Mouse (Mus musculus) heart, embryonic 10.5 days (tissue): ENCODE data around the gene Tsen34. TPM values are rescaled to one million over a fixed set of nuclear protein-coding genes. Genes with fewer than 3 reads are reported as not detected.
"Not testable (repeated sequence)": the region's sequence is repeated elsewhere in the genome, so short reads cannot be mapped to it uniquely, and the experiment has no call there.

Experiments used
- DNase-seq: peaks from one replicate; pipeline ENCODE4 v3.0.0-alpha.2; 2017; ENCODE audit warnings: low spot score
- H3K27ac ChIP-seq: fragments of 300-500 bp; sonication (generic); 2 replicates; pipeline ENCODE4 v1.5.1; 2016; ENCODE audit warnings: mild to moderate bottlenecking
- H3K27me3 ChIP-seq: fragments of 300-500 bp; sonication (generic); 2 replicates; pipeline ENCODE4 v1.6.1; 2016; ENCODE audit warnings: mild to moderate bottlenecking; ENCODE audit not compliant: poor library complexity, insufficient read depth, severe bottlenecking
- H3K36me3 ChIP-seq: fragments of 300-500 bp; sonication (generic); 2 replicates; pipeline ENCODE4 v1.6.1; 2016; ENCODE audit warnings: mild to moderate bottlenecking, moderate library complexity
- H3K4me1 ChIP-seq: fragments of 300-500 bp; sonication (generic); 2 replicates; pipeline ENCODE4 v1.6.1; 2016; ENCODE audit warnings: mild to moderate bottlenecking
- H3K4me3 ChIP-seq: fragments of 300-500 bp; sonication (generic); 2 replicates; pipeline ENCODE4 v1.5.1; 2016; ENCODE audit warnings: mild to moderate bottlenecking, moderate library complexity
- H3K9me3 ChIP-seq: fragments of 300-500 bp; sonication (generic); 2 replicates; pipeline ENCODE4 v1.6.1; 2016; ENCODE audit warnings: mild to moderate bottlenecking, moderate library complexity
- WGBS: fragments of 180-500 bp; shearing (Covaris S2); methylation state at CpG from one replicate; pipeline ENCODE4 v1.1.7; 2016; 5-methylcytosine and 5-hydroxymethylcytosine counted together
- polyA plus RNA-seq: library from polyadenylated mRNA; unstranded; fragments of >200 nt; fragmentation: Nextera tagmentation; extraction: Ambion mirVana; gene quantifications from 2 replicates; pipeline ENCODE4 v1.2.1, GENCODE M21; 2016

The Tsen34 gene
- polyA plus RNA-seq, 1 experiment from 2014 or later, result 268 TPM

GRCm38 (mm10) chr7:3694076-3694948, 1.6 kb downstream of the Tsen34 start:
- Histone ChIP-seq H3K27ac (peak overlapping the region; percentile 94), H3K36me3 (peaks cover 35% of the 10 kb centered on the region), H3K9me3 (no peaks in the 10 kb centered on the region), H3K4me3 (peak overlapping the region; percentile 77), H3K4me1 (peaks cover 21% of the 10 kb centered on the region; the same call in 1 of the 2 replicates), H3K27me3 (no peaks in the 10 kb centered on the region)
- DNase-seq, result peak; percentile 91
- under 1% methylated on average over 54 of the region's 55 CpGs for WGBS

DNA sequence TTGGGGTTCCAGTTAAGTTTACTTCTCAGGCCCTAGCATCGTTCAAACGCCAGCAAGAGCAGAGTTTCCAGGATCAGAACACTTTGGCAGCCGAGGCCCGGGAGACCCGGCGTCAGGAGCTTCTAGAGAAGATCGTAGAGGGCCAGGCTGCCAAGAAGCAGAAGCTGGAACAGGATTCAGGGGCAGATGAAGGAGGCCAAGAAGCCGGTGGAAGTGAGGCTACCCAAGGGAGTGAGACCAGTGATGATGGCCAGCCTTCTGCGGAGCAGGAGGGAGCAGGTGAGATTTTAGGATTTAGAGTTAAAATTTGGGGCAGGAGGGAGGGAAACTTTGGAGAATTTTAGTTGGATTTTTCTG, 2.3 kb downstream of the Tsen34 start:
- Histone ChIP-seq H3K4me3 (peak overlapping the region; percentile 77), H3K36me3 (peaks cover 40% of the 10 kb centered on the region), H3K27ac (peak overlapping the region; percentile 94), H3K4me1 (peaks cover 21% of the 10 kb centered on the region; the same call in 1 of the 2 replicates)
- H3K9me3 ChIP-seq, H3K27me3 ChIP-seq, DNase-seq: not testable (repeated sequence)
- WGBS, result 6% methylated on average over 9 of the region's 9 CpGs

DNA sequence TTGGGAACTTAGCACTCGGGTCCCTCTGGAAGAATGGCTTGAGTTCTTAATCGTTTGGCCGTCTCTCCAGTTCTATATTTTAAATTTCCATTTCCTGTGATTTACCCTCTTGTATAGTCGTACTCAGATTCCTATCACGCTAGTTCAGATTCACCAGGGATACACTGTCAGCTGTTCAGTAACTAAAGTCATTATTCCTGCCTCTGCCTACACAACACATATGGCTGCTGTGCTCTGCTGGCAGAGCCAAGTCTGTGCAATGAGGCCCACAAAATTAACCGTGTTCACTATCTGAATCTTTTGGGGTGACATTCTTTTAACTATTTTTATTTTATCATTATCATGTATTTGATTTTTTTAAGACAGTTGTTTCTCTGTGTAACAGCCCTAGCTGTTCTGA, 5.8 kb downstream of the Tsen34 start:
- peaks cover 56% of the 10 kb centered on the region for H3K36me3 ChIP-seq
- 94% methylated on average over 6 of the region's 6 CpGs for WGBS
- H3K27me3 ChIP-seq, result no peaks in the 10 kb centered on the region

DNA sequence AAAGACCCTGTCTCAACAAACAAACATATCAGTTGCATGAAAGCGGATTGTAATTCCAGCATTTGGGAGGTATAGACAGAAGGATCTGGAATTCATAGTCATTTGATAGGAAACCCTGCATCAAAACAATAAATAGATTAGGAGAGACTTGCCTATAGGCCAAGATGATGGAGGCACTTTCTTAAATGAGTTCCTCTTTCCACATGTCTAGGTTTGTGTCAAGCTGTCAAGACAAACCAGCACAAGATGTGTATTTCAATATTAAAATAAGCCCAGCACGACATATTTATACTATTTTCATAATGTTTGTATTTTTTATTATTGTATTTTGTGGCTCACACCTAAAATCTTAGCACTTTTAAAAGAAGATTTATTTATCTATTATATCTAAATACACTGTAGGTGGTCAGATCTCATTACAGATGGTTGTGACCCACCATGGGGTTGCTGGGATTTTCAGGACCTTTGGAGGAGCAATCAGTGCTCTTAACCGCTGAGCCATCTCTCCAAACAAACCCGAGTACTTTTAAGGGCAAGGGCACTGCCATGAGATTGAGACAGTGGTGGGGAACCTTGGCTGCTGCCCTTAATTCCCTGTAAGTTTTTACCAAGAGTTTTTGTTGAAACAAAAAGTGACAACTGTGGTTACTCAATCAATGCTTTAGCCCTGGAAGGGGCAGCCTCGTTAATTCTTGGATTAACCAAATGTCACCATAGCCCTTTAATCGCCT, 10.7 kb downstream of the Tsen34 start:
- Histone ChIP-seq H3K9me3 (no peaks in the 10 kb centered on the region), H3K4me1 (peaks cover 8% of the 10 kb centered on the region), H3K4me3 (peak overlapping the region; percentile 77), H3K27ac (peak overlapping the region; percentile 94), H3K36me3 (peaks cover 71% of the 10 kb centered on the region), H3K27me3 (no peaks in the 10 kb centered on the region)
- WGBS, result 20% methylated on average over 6 of the region's 6 CpGs
- DNase-seq, result no peak

More for the DNA sequence above, 5.8 kb downstream of the Tsen34 start:
- no peaks in the 10 kb centered on the region for H3K9me3 ChIP-seq
- H3K4me1 ChIP-seq, result peaks cover 8% of the 10 kb centered on the region; the same call in 1 of the 2 replicates
- no peak for DNase-seq
- H3K27ac ChIP-seq, result no peak overlapping the region
- no peak overlapping the region for H3K4me3 ChIP-seq

DNA sequence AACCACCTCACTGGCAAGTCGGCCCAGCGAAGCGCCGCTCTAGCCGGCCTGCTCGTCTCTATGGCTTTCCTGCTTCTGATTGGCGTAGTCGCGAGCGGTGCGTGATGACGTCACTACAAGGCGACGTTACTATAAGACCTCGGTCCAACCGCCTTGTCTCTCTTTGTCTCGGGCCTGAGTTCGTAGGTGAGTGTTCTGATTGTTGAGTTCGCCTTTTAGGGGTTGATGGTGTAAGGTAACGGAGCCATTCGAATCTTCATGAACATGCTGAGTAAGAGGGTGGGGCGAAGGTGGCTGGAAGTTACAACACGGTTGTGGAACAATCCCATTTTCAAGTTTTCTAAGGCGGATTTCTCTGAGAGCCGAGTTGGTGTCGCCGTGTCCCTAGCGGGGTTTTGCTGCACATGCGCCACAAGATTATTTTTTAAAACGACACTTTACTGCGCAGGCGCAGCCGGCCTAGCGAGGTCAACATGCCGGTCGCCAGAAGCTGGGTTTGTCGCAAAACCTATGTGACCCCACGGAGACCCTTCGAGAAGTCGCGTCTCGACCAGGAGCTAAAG, 11.3 kb downstream of the Tsen34 start, which contains the start of gene Rps9:
TSS of gene Rps9 (plus strand) at position 115 of the 563 bp plus-strand sequence.
- H3K9me3 ChIP-seq, result no peaks in the 10 kb centered on the region
- H3K36me3 ChIP-seq, result peaks cover 64% of the 10 kb centered on the region
- H3K27ac ChIP-seq, result peak within 1 kb of the TSS; percentile 94
- no peaks in the 10 kb centered on the region for H3K27me3 ChIP-seq
- peak within 1 kb of the TSS; percentile 77 for H3K4me3 ChIP-seq
- H3K4me1 ChIP-seq, result peaks cover 8% of the 10 kb centered on the region
- peak; percentile 98 for DNase-seq
- 0% methylated on average over 42 of the region's 42 CpGs for WGBS

DNA sequence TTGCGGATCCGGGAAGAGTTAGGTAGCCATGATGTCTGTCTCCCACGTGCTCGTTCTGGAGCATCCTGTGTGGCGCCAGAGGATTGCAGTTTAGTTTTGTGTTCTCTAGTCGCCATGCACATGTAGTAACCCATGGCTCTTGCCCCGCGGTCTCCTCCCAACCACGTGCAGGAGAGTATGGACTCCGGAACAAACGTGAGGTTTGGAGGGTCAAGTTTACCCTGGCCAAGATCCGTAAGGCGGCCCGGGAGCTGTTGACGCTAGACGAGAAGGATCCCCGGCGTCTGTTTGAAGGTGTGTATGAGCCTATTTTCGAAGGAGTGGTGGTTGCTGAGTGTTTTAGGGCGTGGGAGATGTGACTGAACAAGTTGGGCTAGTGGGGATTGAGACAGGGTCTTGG, 11.8 kb downstream of the Tsen34 start:
- Histone ChIP-seq H3K27ac (peak overlapping the region; percentile 94), H3K4me3 (peak overlapping the region; percentile 77), H3K36me3 (peaks cover 59% of the 10 kb centered on the region), H3K4me1 (peaks cover 8% of the 10 kb centered on the region), H3K9me3 (no peaks in the 10 kb centered on the region), H3K27me3 (no peaks in the 10 kb centered on the region)
- 0% methylated on average over 20 of the region's 20 CpGs for WGBS
- DNase-seq, result no peak

DNA sequence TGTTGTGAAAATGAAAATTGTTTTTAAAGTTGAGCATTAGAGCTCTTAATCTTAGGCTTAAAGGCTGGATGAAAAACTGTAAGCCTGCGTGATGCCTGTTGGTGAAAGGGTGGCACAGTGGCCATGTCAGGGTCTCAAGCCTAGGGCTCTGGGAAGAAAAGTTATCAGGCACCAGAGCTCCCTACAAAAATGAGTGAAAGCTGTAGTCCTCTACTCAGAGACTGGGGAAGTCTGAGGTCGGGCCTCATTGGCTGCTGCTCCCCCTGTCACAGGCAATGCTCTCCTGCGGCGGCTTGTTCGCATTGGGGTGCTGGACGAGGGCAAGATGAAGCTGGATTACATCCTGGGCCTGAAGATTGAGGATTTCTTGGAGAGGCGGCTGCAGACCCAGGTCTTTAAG, 12.8 kb downstream of the Tsen34 start:
- not testable (repeated sequence) for H3K27me3 ChIP-seq, H3K4me1 ChIP-seq, H3K9me3 ChIP-seq, DNase-seq
- H3K36me3 ChIP-seq, result peaks cover 50% of the 10 kb centered on the region
- H3K4me3 ChIP-seq, result peak overlapping the region; percentile 77
- WGBS, result 9% methylated on average over 7 of the region's 7 CpGs
- H3K27ac ChIP-seq, result peak overlapping the region; percentile 94

DNA sequence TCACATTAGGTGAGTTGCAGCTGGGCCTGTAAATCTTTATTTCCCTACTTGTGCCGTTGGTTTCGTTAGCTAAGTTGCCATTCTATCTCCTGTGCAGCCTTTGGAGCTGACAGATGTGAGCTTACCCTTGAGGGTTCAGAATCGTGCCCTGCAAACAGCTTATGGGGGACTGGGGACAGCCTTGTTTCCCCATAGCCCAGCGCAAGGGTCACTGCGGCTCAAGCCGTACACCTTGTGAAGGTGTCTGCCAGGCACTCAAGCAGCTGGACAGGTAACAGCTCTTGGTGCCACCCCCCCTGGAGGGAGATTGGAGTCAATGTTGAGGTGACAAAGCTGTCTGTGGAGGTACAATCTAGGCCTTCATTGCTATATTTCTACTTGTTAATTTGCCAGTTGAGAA, 13.2 kb downstream of the Tsen34 start:
- Histone ChIP-seq H3K27me3 (no peaks in the 10 kb centered on the region), H3K4me1 (peaks cover 8% of the 10 kb centered on the region), H3K9me3 (no peaks in the 10 kb centered on the region), H3K4me3 (peak overlapping the region; percentile 77), H3K27ac (peak overlapping the region; percentile 94; the same call in 1 of the 2 replicates), H3K36me3 (peaks cover 46% of the 10 kb centered on the region)
- 43% methylated on average over 6 of the region's 6 CpGs for WGBS
- no peak for DNase-seq

GRCm38 (mm10) chr7:3706343-3706934, 13.8 kb downstream of the Tsen34 start:
- DNase-seq, result no peak
- H3K4me3 ChIP-seq, result peak overlapping the region; percentile 77
- H3K27ac ChIP-seq, result 0 out of 2 replicates have a peak overlapping the region, but pooled peaks have one; percentile 94
- WGBS, result 69% methylated on average over 11 of the region's 11 CpGs
- H3K4me1 ChIP-seq, result peaks cover 8% of the 10 kb centered on the region
- no peaks in the 10 kb centered on the region for H3K9me3 ChIP-seq
- H3K27me3 ChIP-seq, result no peaks in the 10 kb centered on the region
- H3K36me3 ChIP-seq, result peaks cover 41% of the 10 kb centered on the region

- Histone ChIP-seq H3K27ac (no peak overlapping the region), H3K4me1 (peaks cover 8% of the 10 kb centered on the region), H3K9me3 (no peaks in the 10 kb centered on the region), H3K36me3 (peaks cover 39% of the 10 kb centered on the region), H3K4me3 (no peak overlapping the region), H3K27me3 (no peaks in the 10 kb centered on the region)
- WGBS, result 54% methylated on average over 4 of the region's 4 CpGs
- no peak for DNase-seq
Measured at GRCm38 (mm10) chr7:3707027-3707426, 14.4 kb downstream of the Tsen34 start.

- Histone ChIP-seq H3K27ac (no peak overlapping the region), H3K27me3 (no peaks in the 10 kb centered on the region), H3K36me3 (peaks cover 39% of the 10 kb centered on the region), H3K4me1 (peaks cover 8% of the 10 kb centered on the region), H3K4me3 (no peak overlapping the region), H3K9me3 (no peaks in the 10 kb centered on the region)
- WGBS, result 32% methylated on average over 7 of the region's 7 CpGs
- DNase-seq, result no peak
Measured at GRCm38 (mm10) chr7:3707568-3708413, 15.1 kb downstream of the Tsen34 start.

GRCm38 (mm10) chr7:3708447-3708980, 15.9 kb downstream of the Tsen34 start:
- H3K4me1 ChIP-seq, H3K9me3 ChIP-seq, DNase-seq, H3K27me3 ChIP-seq, H3K27ac ChIP-seq, H3K4me3 ChIP-seq: not testable (repeated sequence)
- peaks cover 39% of the 10 kb centered on the region for H3K36me3 ChIP-seq
- 44% methylated on average over 5 of the region's 5 CpGs for WGBS
